Mouse (Mus musculus): ENCODE data around the gene Eftud2.

- no peak for TF ChIP-seq CTCF (IDR thresholded peaks at IDR 0.05; ENCODE audit: insufficient read depth, low read length)
- TF ChIP-seq POLR2A (IDR thresholded peaks at IDR 0.05; ENCODE audit: borderline replicate concordance, extremely low read depth, low read depth, low read length), result no peak
Measured at GRCm38 (mm10) chr11:102924557-102925350, 44.0 kb upstream of the Eftud2 start, which contains the start of gene Kif18b.

All from lung, adult 2 months (tissue).